Mouse (Mus musculus) heart, embryonic 11.5 days (tissue): ENCODE data around the gene Rcan2. TPM values are rescaled to one million over a fixed set of nuclear protein-coding genes. Genes with fewer than 3 reads are reported as not detected.
"Not testable (repeated sequence)": the region's sequence is repeated elsewhere in the genome, so short reads cannot be mapped to it uniquely, and the experiment has no call there.

Experiments
- ATAC-seq: fragments of 200-750 bp; cut with Nextera tagmentation; replicated peaks from 2 replicates; pipeline ENCODE4 v1.8.0; 2017; ENCODE audit warnings: moderate library complexity; ENCODE audit not compliant: insufficient number of reproducible peaks, low FRiP score, low TSS enrichment
- H3K27ac ChIP-seq: fragments of 300-500 bp; sonication (generic); 2 replicates; pipeline ENCODE4 v1.5.1; 2014; ENCODE audit warnings: mild to moderate bottlenecking, low read depth, low read length
- H3K27me3 ChIP-seq: fragments of 300-500 bp; sonication (generic); 2 replicates; pipeline ENCODE4 v1.6.1; 2014; ENCODE audit warnings: mild to moderate bottlenecking, low read length, mixed read lengths; ENCODE audit not compliant: control insufficient read depth, insufficient read depth
- H3K36me3 ChIP-seq: fragments of 300-500 bp; sonication (generic); 2 replicates; pipeline ENCODE4 v1.6.1; 2014; ENCODE audit warnings: mild to moderate bottlenecking, low read length, moderate library complexity, mixed read lengths; ENCODE audit not compliant: control insufficient read depth, insufficient read depth
- H3K4me1 ChIP-seq: fragments of 300-500 bp; sonication (generic); 2 replicates; pipeline ENCODE4 v1.6.1; 2014; ENCODE audit warnings: low read length; ENCODE audit not compliant: control insufficient read depth, insufficient read depth
- H3K4me2 ChIP-seq: fragments of 300-500 bp; sonication (generic); 2 replicates; pipeline ENCODE4 v1.6.1; 2014; ENCODE audit warnings: mild to moderate bottlenecking, moderate library complexity
- H3K4me3 ChIP-seq: fragments of 300-500 bp; sonication (generic); 2 replicates; pipeline ENCODE4 v1.5.1; 2014; ENCODE audit warnings: low read depth, low read length
- H3K9ac ChIP-seq: fragments of 300-500 bp; sonication (generic); 2 replicates; pipeline ENCODE4 v1.6.1; 2014; ENCODE audit warnings: mild to moderate bottlenecking, low read depth, low read length, moderate library complexity
- H3K9me3 ChIP-seq: fragments of 300-500 bp; sonication (generic); replicated peaks from 2 replicates; pipeline ENCODE4 v1.6.1; 2016; ENCODE audit warnings: low read length; ENCODE audit not compliant: control insufficient read depth
- WGBS: fragments of 180-500 bp; shearing (Covaris S2); extraction: QIAGEN DNeasy Blood & Tissue Kit; methylation state at CpG from one replicate; pipeline ENCODE4 v1.1.7; 2014; ENCODE audit not compliant: insufficient replicate concordance; 5-methylcytosine and 5-hydroxymethylcytosine counted together
- polyA plus RNA-seq: library from polyadenylated mRNA; unstranded; fragments of >200 nt; fragmentation: Nextera tagmentation; extraction: Ambion mirVana; gene quantifications from 2 replicates; pipeline ENCODE4 v1.2.1, GENCODE M21; 2014

The Rcan2 gene
- polyA plus RNA-seq, 1 experiment from 2014 or later = 28.7 TPM

DNA sequence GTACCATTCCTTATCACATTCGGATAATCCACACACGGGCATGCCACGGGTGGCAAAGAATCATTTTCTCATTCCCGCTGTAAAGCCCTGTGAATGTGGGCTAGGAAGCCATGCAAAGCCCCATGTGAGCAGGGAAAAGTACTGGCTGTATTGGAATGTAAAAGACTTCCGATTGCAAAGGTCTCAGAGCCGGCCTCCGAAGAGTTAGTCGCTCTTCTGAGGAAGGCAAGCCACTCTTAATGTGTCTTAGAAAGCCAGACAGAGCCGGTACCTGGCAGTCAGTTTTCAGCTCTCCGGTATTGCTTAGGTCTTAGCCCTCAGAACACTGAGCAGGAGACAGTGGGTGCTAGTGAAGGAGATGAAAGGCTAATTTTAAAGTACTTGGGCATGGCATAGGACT lies 16.0 kb downstream of the Rcan2 start:
- no peaks in the 10 kb centered on the region for H3K27me3 ChIP-seq
- 0 out of 2 replicates have a peak, but pooled peaks cover 2% of the 10 kb centered on the region for H3K4me1 ChIP-seq
- no peaks in the 10 kb centered on the region for H3K36me3 ChIP-seq
- no peaks in the 10 kb centered on the region for H3K9me3 ChIP-seq
- no peak overlapping the region for H3K4me2 ChIP-seq
- no peak overlapping the region for H3K4me3 ChIP-seq
- 72% methylated on average over 10 of the region's 10 CpGs for WGBS
- H3K27ac ChIP-seq = no peak overlapping the region
- ATAC-seq = no peak
- H3K9ac ChIP-seq = no peak overlapping the region

DNA sequence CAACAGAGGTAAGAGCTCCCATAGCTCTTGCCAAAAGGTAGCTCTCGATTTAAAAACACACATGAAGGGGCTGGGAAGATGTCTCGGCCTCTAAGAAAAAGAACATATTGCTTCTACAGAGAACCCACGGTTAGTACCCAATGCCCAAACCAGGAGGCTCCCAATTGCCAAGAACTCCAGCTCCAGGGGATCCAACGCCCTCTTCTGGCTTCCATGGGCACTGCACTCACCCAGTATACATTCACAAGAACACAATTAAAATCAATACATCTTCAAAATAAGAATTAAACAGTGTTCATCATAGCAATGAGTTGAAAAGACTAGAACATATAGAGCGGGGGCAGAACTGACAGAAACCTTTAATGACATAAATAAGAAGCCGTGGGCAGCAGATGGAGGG lies 17.2 kb downstream of the Rcan2 start:
- H3K27ac ChIP-seq = no peak overlapping the region
- no peaks in the 10 kb centered on the region for H3K9me3 ChIP-seq
- H3K4me3 ChIP-seq = no peak overlapping the region
- 71% methylated on average over 6 of the region's 6 CpGs for WGBS
- H3K4me2 ChIP-seq = no peak overlapping the region
- no peaks in the 10 kb centered on the region for H3K27me3 ChIP-seq
- no peak overlapping the region for H3K9ac ChIP-seq
- no peaks in the 10 kb centered on the region for H3K36me3 ChIP-seq
- 0 out of 2 replicates have a peak, but pooled peaks cover 2% of the 10 kb centered on the region for H3K4me1 ChIP-seq
- ATAC-seq = no peak

DNA sequence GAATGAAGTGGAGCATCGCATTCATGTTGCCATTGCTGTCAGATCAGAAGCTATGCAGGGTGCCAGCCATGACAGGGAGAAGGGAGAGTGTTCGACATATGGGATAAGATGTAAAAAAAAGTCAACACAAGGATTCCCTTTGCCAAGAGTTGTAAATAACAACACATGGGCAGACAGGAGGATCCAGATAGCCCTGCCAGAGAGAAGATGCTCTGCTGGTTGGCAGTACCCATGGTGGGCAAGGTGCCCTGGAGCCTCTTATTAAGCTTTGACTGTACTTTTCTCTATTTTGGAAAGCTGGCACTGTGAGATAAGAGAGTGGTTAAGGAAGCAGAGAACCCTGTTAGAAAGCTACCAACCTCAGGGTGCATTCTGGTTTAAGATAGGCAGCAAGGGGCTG lies 19.8 kb downstream of the Rcan2 start:
- no peak for ATAC-seq
- no peaks in the 10 kb centered on the region for H3K36me3 ChIP-seq
- H3K4me2 ChIP-seq = no peak overlapping the region
- H3K27me3 ChIP-seq = no peaks in the 10 kb centered on the region
- H3K27ac ChIP-seq = no peak overlapping the region
- H3K9me3 ChIP-seq = no peaks in the 10 kb centered on the region
- no peak overlapping the region for H3K4me3 ChIP-seq
- WGBS = 76% methylated on average over 2 of the region's 2 CpGs
- H3K9ac ChIP-seq = no peak overlapping the region
- peaks cover 5% of the 10 kb centered on the region; the same call in 1 of the 2 replicates for H3K4me1 ChIP-seq

DNA sequence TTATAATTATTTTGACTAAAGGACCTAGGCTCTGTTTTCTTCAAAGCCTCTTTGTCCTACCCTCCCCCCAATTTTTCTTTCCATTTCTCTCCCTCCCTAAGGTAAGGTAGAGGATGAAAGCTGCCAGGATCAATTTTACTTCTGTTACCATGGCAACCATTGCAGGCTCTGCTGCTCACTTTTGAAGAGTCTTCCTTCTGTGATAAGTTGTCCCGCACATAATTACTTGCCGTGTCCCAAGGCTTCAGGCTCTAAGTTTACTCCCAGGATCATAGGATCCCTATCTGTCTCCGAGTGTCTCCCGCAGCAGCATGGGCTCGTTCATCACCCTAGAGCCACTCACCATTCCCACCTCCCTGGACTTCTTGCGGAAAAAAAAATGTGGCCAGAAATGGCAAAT lies 21.1 kb downstream of the Rcan2 start:
- ATAC-seq = no peak
- no peak overlapping the region for H3K4me3 ChIP-seq

DNA sequence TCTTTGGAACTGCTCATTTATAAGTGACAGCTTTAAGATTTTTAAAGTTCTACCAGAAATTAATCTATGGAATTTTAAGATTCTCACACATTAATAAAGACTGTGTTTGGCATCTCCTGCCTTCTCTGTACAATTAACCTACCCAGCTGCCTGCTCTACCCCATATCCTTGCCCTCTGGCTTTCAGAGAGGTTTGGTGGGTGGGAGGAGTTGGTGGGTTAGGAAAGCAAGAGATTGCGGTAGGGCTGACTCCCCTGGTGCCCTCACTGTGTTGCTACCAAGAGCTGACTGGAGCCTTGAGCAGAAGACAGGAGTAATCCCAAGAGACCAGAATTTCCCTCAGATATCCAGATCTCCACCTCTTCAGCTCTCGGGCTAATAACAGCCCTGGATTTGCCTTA lies 21.5 kb downstream of the Rcan2 start:
- no peak for ATAC-seq
- WGBS = 53% methylated on average over 2 of the region's 2 CpGs
- no peak overlapping the region for H3K4me2 ChIP-seq
- H3K27ac ChIP-seq = no peak overlapping the region
- H3K27me3 ChIP-seq = no peaks in the 10 kb centered on the region
- H3K4me1 ChIP-seq = peaks cover 5% of the 10 kb centered on the region; the same call in 1 of the 2 replicates
- H3K4me3 ChIP-seq = no peak overlapping the region
- no peak overlapping the region for H3K9ac ChIP-seq
- H3K36me3 ChIP-seq = no peaks in the 10 kb centered on the region
- no peaks in the 10 kb centered on the region for H3K9me3 ChIP-seq

More for the DNA sequence above, 21.1 kb downstream of the Rcan2 start:
- H3K4me2 ChIP-seq = no peak overlapping the region
- no peak overlapping the region for H3K9ac ChIP-seq
- H3K9me3 ChIP-seq = no peaks in the 10 kb centered on the region
- H3K4me1 ChIP-seq = peaks cover 5% of the 10 kb centered on the region; the same call in 1 of the 2 replicates
- H3K27me3 ChIP-seq = no peaks in the 10 kb centered on the region
- no peaks in the 10 kb centered on the region for H3K36me3 ChIP-seq
- WGBS = 64% methylated on average over 6 of the region's 6 CpGs
- no peak overlapping the region for H3K27ac ChIP-seq

DNA sequence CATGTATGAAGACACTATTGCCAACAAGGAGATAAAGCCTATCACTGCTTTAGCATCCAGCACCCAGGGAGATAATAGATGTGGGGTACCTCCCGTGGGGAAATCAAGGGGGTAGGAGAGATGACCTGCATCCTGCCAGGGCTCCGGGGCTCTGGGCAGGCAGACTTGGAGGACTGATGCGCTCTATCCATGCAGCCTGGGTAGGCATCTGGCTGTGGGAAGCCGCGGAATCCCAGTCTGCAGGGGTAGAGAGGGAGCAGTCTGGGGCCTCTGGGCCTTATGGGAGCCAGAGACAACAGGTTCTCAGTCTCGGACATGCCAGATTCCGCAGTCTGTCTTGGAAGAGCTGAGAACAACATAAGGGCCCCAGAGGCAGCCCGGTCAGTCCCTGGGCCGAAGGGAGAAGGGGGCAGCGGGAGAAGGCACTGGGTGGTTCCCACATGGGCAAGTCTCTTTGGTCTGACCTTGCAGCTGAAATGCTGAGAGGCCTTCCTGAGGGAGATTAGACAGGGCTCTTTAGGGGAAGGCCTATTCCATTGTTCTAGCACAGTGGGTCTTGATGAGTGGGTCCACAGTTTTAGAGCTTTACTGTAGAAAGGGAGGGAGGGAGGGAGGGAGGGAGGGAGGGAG lies 23.7 kb downstream of the Rcan2 start:
- H3K4me1 ChIP-seq = peaks cover 5% of the 10 kb centered on the region; the same call in 1 of the 2 replicates
- 70% methylated on average over 10 of the region's 10 CpGs for WGBS
- H3K9ac ChIP-seq = no peak overlapping the region
- ATAC-seq = no peak
- H3K27ac ChIP-seq = peak overlapping the region; percentile 50
- H3K4me3 ChIP-seq = no peak overlapping the region
- no peaks in the 10 kb centered on the region for H3K9me3 ChIP-seq
- H3K27me3 ChIP-seq = no peaks in the 10 kb centered on the region
- no peak overlapping the region for H3K4me2 ChIP-seq
- no peaks in the 10 kb centered on the region for H3K36me3 ChIP-seq

DNA sequence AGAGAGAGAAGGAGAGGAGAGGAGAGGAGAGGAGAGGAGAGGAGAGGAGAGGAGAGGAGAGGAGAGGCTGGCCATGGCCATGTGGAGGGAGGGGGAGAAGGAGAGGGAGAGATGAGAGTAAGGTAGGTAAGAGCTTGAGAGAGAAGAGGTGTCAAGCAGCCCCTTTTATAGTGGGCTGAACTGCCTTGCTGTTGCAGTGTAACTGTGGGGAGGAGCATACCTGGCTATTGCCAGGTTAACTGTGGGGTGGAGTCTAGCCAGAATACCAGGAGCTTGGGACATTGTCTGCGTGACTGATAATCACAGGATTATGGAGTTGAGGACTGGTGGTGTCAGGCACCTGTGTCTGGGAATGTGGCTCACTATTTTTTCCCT lies 24.2 kb downstream of the Rcan2 start:
- H3K4me3 ChIP-seq, H3K9me3 ChIP-seq, H3K27ac ChIP-seq, ATAC-seq, H3K27me3 ChIP-seq, H3K4me2 ChIP-seq, H3K36me3 ChIP-seq, H3K9ac ChIP-seq, H3K4me1 ChIP-seq: not testable (repeated sequence)
- WGBS = 70% methylated on average over 1 of the region's 1 CpGs

DNA sequence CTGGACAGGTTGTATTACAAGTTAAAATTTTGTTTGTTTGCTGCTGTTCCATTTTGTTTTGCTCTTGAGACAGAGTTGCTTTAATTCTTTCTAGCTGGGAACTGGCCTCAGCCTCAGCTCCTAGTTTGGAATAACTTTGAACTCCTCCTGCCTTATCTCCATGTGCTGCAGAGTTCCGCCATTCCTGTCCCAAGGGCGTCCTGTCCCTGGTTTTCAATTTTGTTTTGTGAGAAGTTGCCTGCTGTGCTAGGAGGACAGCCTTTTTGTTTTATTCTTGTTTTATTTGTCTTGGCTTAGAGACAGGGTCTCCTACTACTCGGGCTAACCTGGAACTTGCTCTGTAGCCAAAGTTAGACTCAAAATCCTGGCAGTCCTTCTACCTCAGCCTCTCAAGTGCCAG lies 26.1 kb downstream of the Rcan2 start:
- H3K4me1 ChIP-seq = peaks cover 5% of the 10 kb centered on the region; the same call in 1 of the 2 replicates
- H3K27me3 ChIP-seq = no peaks in the 10 kb centered on the region
- ATAC-seq = no peak
- no peaks in the 10 kb centered on the region for H3K36me3 ChIP-seq
- H3K9ac ChIP-seq = no peak overlapping the region
- no peak overlapping the region for H3K4me2 ChIP-seq
- H3K9me3 ChIP-seq = no peaks in the 10 kb centered on the region
- H3K4me3 ChIP-seq = no peak overlapping the region
- H3K27ac ChIP-seq = no peak overlapping the region
- WGBS = 48% methylated on average over 3 of the region's 3 CpGs

DNA sequence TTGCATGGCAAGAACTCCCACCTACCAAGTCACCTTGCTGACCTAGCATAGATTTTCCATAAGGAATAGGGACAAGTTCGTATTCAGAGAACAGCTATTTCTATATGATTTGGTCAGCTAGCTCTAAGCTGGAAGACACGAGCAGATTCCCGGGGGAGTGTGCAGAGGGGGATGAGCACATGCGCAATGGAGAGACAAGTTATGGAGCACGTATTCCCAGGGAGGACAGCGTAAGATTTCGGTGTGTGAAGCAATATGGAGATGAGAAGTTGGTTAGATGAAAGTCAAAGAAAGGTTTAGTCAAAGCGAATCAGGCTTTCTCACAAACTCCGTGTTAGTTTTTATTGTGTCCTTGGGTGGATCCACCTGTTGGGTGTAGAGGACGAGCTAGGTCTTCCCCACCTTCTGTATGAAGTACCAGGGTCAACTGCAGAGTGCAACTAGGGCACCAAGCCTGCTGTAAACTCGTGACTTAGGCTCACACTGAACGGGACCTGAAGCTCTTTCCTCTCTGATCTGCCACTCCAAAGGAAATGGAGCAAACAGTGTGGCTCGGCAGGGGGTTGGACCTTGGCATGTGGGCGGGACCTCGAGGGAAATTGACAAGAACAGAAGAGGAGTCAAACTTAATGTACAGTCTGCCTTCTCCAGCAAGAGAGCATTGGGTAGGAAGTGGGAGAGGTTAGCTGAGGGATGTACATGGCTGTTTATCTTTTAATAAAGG lies 31.4 kb downstream of the Rcan2 start:
- H3K4me2 ChIP-seq = no peak overlapping the region
- no peak overlapping the region for H3K27ac ChIP-seq
- H3K9me3 ChIP-seq = no peaks in the 10 kb centered on the region
- H3K9ac ChIP-seq = no peak overlapping the region
- H3K4me3 ChIP-seq = no peak overlapping the region
- no peaks in the 10 kb centered on the region for H3K4me1 ChIP-seq
- ATAC-seq = no peak
- H3K36me3 ChIP-seq = no peaks in the 10 kb centered on the region
- H3K27me3 ChIP-seq = no peaks in the 10 kb centered on the region
- WGBS = 66% methylated on average over 15 of the region's 15 CpGs
